Mouse (Mus musculus) stomach, postnatal 0 days (tissue): ENCODE data around the gene Lyzl6. TPM values are rescaled to one million over a fixed set of nuclear protein-coding genes. Genes with fewer than 3 reads are reported as not detected.
A peak's percentile ranks its signal among the peaks of the same experiment; 100 is the strongest.
"Not testable (repeated sequence)": the region's sequence is repeated elsewhere in the genome, so short reads cannot be mapped to it uniquely, and the experiment has no call there.

ENCODE experiments used
- ATAC-seq: fragments of 200-750 bp; cut with Nextera tagmentation; 2 replicates; pipeline ENCODE4 v1.8.0; 2017; ENCODE audit not compliant: low FRiP score, low TSS enrichment
- DNase-seq: peaks from one replicate; pipeline ENCODE4 v3.0.0-alpha.2; 2016; ENCODE audit warnings: low spot score
- H3K27ac ChIP-seq: fragments of 300-500 bp; sonication (generic); replicated peaks from 2 replicates; pipeline ENCODE4 v1.5.1; 2014; ENCODE audit warnings: mild to moderate bottlenecking, control low read depth
- H3K27me3 ChIP-seq: fragments of 300-500 bp; sonication (generic); 2 replicates; pipeline ENCODE4 v1.6.1; 2014; ENCODE audit warnings: low read length; ENCODE audit not compliant: control insufficient read depth, insufficient read depth
- H3K36me3 ChIP-seq: fragments of 300-500 bp; sonication (generic); 2 replicates; pipeline ENCODE4 v1.6.1; 2014; ENCODE audit warnings: low read length, mixed read lengths; ENCODE audit not compliant: control insufficient read depth, insufficient read depth
- H3K4me1 ChIP-seq: fragments of 300-500 bp; sonication (generic); replicated peaks from 2 replicates; pipeline ENCODE4 v1.6.1; 2014; ENCODE audit warnings: antibody characterized with exemption; ENCODE audit not compliant: control insufficient read depth, insufficient read depth
- H3K4me2 ChIP-seq: fragments of 300-500 bp; sonication (generic); replicated peaks from 2 replicates; pipeline ENCODE4 v1.6.1; 2014; ENCODE audit warnings: low read depth, mild to moderate bottlenecking, control low read depth, moderate library complexity
- H3K4me3 ChIP-seq: fragments of 300-500 bp; sonication (generic); 2 replicates; pipeline ENCODE4 v1.5.1; 2014; ENCODE audit warnings: low read depth, low read length, control low read depth
- H3K9ac ChIP-seq: fragments of 300-500 bp; sonication (generic); 2 replicates; pipeline ENCODE4 v1.6.1; 2014; ENCODE audit warnings: mild to moderate bottlenecking, low read length, control low read depth, mixed read lengths
- H3K9me3 ChIP-seq: fragments of 300-500 bp; sonication (generic); 2 replicates; pipeline ENCODE4 v1.6.1; 2016; ENCODE audit warnings: low read length; ENCODE audit not compliant: control insufficient read depth
- CTCF ChIP-seq: IDR thresholded peaks from 2 replicates; pipeline ENCODE4 v1.5.1; 2016; ENCODE audit warnings: antibody characterized with exemption, low read depth, mild to moderate bottlenecking, moderate library complexity
- EP300 ChIP-seq: optimal IDR thresholded peaks from 2 replicates; pipeline ENCODE3; 2016; ENCODE audit warnings: antibody characterized with exemption
- WGBS: fragments of 180-500 bp; shearing (Covaris S2); extraction: QIAGEN DNeasy Blood & Tissue Kit; methylation state at CpG from one replicate; pipeline ENCODE4 v1.1.7; 2014; 5-methylcytosine and 5-hydroxymethylcytosine counted together
- polyA plus RNA-seq: library from polyadenylated mRNA; unstranded; fragments of >200 nt; fragmentation: Nextera tagmentation; extraction: Ambion mirVana; gene quantifications from 2 replicates; pipeline ENCODE4 v1.2.1, GENCODE M21; 2015

Lyzl6 gene
- not detected in 2 replicates for polyA plus RNA-seq

- no peaks in the 10 kb centered on the region for H3K4me1 ChIP-seq
- H3K4me3 ChIP-seq: no peak within 1 kb of the TSS
- H3K4me2 ChIP-seq: no peak within 1 kb of the TSS
- no peak for DNase-seq
- H3K36me3 ChIP-seq: no peaks in the 10 kb centered on the region
- 78% methylated on average over 3 of the region's 3 CpGs for WGBS
- no peak within 1 kb of the TSS for H3K9ac ChIP-seq
- peaks cover 3% of the 10 kb centered on the region; the same call in 1 of the 2 replicates for H3K27me3 ChIP-seq
- H3K27ac ChIP-seq: no peak within 1 kb of the TSS
- no peak for ATAC-seq
- no peaks in the 10 kb centered on the region for H3K9me3 ChIP-seq
- no peak for TF ChIP-seq CTCF
- no peak for TF ChIP-seq EP300
Observed at GRCm38 (mm10) chr11:103638790-103639189, at the start of gene Lyzl6. Lyzl6 (minus strand) TSS chr11:103638890.

- H3K27me3 ChIP-seq: no peaks in the 10 kb centered on the region
- H3K36me3 ChIP-seq: peaks cover 23% of the 10 kb centered on the region
- no peak overlapping the region for H3K27ac ChIP-seq
- no peak for DNase-seq
- no peak overlapping the region for H3K4me3 ChIP-seq
- no peak overlapping the region for H3K9ac ChIP-seq
- WGBS: 93% methylated on average over 6 of the region's 6 CpGs
- H3K9me3 ChIP-seq: no peaks in the 10 kb centered on the region
- TF ChIP-seq EP300 (no peak), CTCF (no peak)
- H3K4me2 ChIP-seq: no peak overlapping the region
- no peaks in the 10 kb centered on the region for H3K4me1 ChIP-seq
- ATAC-seq: no peak
Observed at GRCm38 (mm10) chr11:103686706-103687105, 48.0 kb upstream of the Lyzl6 start.

GRCm38 (mm10) chr11:103685261-103685736 lies 46.6 kb upstream of the Lyzl6 start:
- DNase-seq (no peak), ATAC-seq (no peak)
- Histone ChIP-seq H3K9me3 (no peaks in the 10 kb centered on the region), H3K4me1 (no peaks in the 10 kb centered on the region), H3K36me3 (peaks cover 20% of the 10 kb centered on the region), H3K27me3 (no peaks in the 10 kb centered on the region), H3K27ac (no peak overlapping the region), H3K9ac (no peak overlapping the region), H3K4me3 (no peak overlapping the region), H3K4me2 (no peak overlapping the region)
- WGBS: 87% methylated on average over 7 of the region's 7 CpGs
- TF ChIP-seq EP300 (no peak), CTCF (no peak)

GRCm38 (mm10) chr11:103683667-103684334 lies 45.1 kb upstream of the Lyzl6 start:
- WGBS: 66% methylated on average over 11 of the region's 11 CpGs
- TF ChIP-seq CTCF: no peak
- TF ChIP-seq EP300: no peak
- ATAC-seq (peak; percentile 77; the same call in 1 of the 2 replicates), DNase-seq (peak; percentile 52)
- H3K9me3 ChIP-seq: no peaks in the 10 kb centered on the region
- H3K36me3 ChIP-seq: peaks cover 28% of the 10 kb centered on the region
- H3K4me3 ChIP-seq: no peak overlapping the region
- no peaks in the 10 kb centered on the region for H3K27me3 ChIP-seq
- no peak overlapping the region for H3K4me2 ChIP-seq
- no peaks in the 10 kb centered on the region for H3K4me1 ChIP-seq
- no peak overlapping the region for H3K27ac ChIP-seq
- H3K9ac ChIP-seq: no peak overlapping the region

- not testable (repeated sequence) for H3K4me2 ChIP-seq, H3K27ac ChIP-seq, H3K27me3 ChIP-seq, ATAC-seq, H3K4me1 ChIP-seq, H3K9me3 ChIP-seq, H3K4me3 ChIP-seq, H3K9ac ChIP-seq
- peaks cover 13% of the 10 kb centered on the region for H3K36me3 ChIP-seq
- 42% methylated on average over 2 of the region's 2 CpGs for WGBS
- TF ChIP-seq CTCF: peak; percentile 72
- DNase-seq: peak; percentile 53
Observed at GRCm38 (mm10) chr11:103677042-103677441, 38.4 kb upstream of the Lyzl6 start.

- no peaks in the 10 kb centered on the region for H3K9me3 ChIP-seq
- DNase-seq (peak; percentile 66), ATAC-seq (0 out of 2 replicates have a peak, but pooled peaks have one; percentile 16)
- TF ChIP-seq EP300 (no peak), CTCF (peak; percentile 89)
- 35% methylated on average over 3 of the region's 3 CpGs for WGBS
- no peaks in the 10 kb centered on the region for H3K4me1 ChIP-seq
- H3K4me3 ChIP-seq: no peak overlapping the region
- no peak overlapping the region for H3K9ac ChIP-seq
- H3K27me3 ChIP-seq: no peaks in the 10 kb centered on the region
- H3K27ac ChIP-seq: no peak overlapping the region
- peaks cover 13% of the 10 kb centered on the region for H3K36me3 ChIP-seq
- H3K4me2 ChIP-seq: no peak overlapping the region
Observed at GRCm38 (mm10) chr11:103675556-103675955, 36.9 kb upstream of the Lyzl6 start.
